Mouse (Mus musculus) embryonic facial prominence, embryonic 12.5 days (tissue): Measurements from ENCODE around the gene Gm17622. TPM values are rescaled to one million over a fixed set of nuclear protein-coding genes. Genes with fewer than 3 reads are reported as not detected.

ENCODE experiments used
- ATAC-seq: fragments of 200-750 bp; cut with Nextera tagmentation; 2 replicates; pipeline ENCODE4 v1.8.0; 2017; ENCODE audit not compliant: insufficient number of reproducible peaks, insufficient read depth, low FRiP score, low TSS enrichment
- H3K27ac ChIP-seq: fragments of 300-500 bp; sonication (generic); 2 replicates; pipeline ENCODE4 v1.5.1; 2016; ENCODE audit warnings: mild to moderate bottlenecking
- H3K27me3 ChIP-seq: fragments of 300-500 bp; sonication (generic); 2 replicates; pipeline ENCODE4 v1.6.1; 2016; ENCODE audit warnings: mild to moderate bottlenecking, moderate library complexity
- H3K36me3 ChIP-seq: fragments of 300-500 bp; sonication (generic); 2 replicates; pipeline ENCODE4 v1.6.1; 2016; ENCODE audit warnings: mild to moderate bottlenecking
- H3K4me1 ChIP-seq: fragments of 300-500 bp; sonication (generic); 2 replicates; pipeline ENCODE4 v1.6.1; 2016
- H3K4me2 ChIP-seq: fragments of 300-500 bp; sonication (generic); replicated peaks from 2 replicates; pipeline ENCODE4 v1.6.1; 2016; ENCODE audit warnings: mild to moderate bottlenecking, moderate library complexity
- H3K4me3 ChIP-seq: fragments of 300-500 bp; sonication (generic); 2 replicates; pipeline ENCODE4 v1.5.1; 2016; ENCODE audit warnings: mild to moderate bottlenecking
- H3K9ac ChIP-seq: fragments of 300-500 bp; sonication (generic); 2 replicates; pipeline ENCODE4 v1.6.1; 2016; ENCODE audit warnings: mild to moderate bottlenecking, moderate library complexity
- H3K9me3 ChIP-seq: fragments of 300-500 bp; sonication (generic); 2 replicates; pipeline ENCODE4 v1.6.1; 2016; ENCODE audit warnings: mild to moderate bottlenecking, moderate library complexity
- WGBS: fragments of 180-500 bp; shearing (Covaris S2); methylation state at CpG from one replicate; pipeline ENCODE4 v1.1.7; 2016; 5-methylcytosine and 5-hydroxymethylcytosine counted together
- polyA plus RNA-seq: library from polyadenylated mRNA; unstranded; fragments of >200 nt; fragmentation: Nextera tagmentation; extraction: Ambion mirVana; gene quantifications from 2 replicates; pipeline ENCODE4 v1.2.1, GENCODE M21; 2016

Gene Gm17622
- polyA plus RNA-seq, 1 experiment from 2014 or later, result not detected

- Histone ChIP-seq H3K36me3 (no peaks in the 10 kb centered on the region), H3K4me3 (no peak overlapping the region), H3K9me3 (no peaks in the 10 kb centered on the region), H3K27ac (no peak overlapping the region), H3K27me3 (peaks cover 3% of the 10 kb centered on the region; the same call in 1 of the 2 replicates), H3K4me1 (no peaks in the 10 kb centered on the region), H3K9ac (no peak overlapping the region), H3K4me2 (no peak overlapping the region)
- 85% methylated on average over 6 of the region's 6 CpGs for WGBS
- ATAC-seq, result no peak
Observed at GRCm38 (mm10) chr13:96470556-96470955, 20.0 kb upstream of the Gm17622 start.

- 89% methylated on average over 14 of the region's 14 CpGs for WGBS
- Histone ChIP-seq H3K4me3 (no peak within 1 kb of the TSS), H3K9me3 (no peaks in the 10 kb centered on the region), H3K27me3 (peaks cover 3% of the 10 kb centered on the region; the same call in 1 of the 2 replicates), H3K4me1 (no peaks in the 10 kb centered on the region), H3K9ac (no peak within 1 kb of the TSS), H3K27ac (no peak within 1 kb of the TSS), H3K36me3 (no peaks in the 10 kb centered on the region), H3K4me2 (no peak within 1 kb of the TSS)
- no peak for ATAC-seq
Observed at GRCm38 (mm10) chr13:96470957-96471356, 19.6 kb upstream of the Gm17622 start, which contains the start of gene Ankdd1b. Ankdd1b (minus strand) TSS chr13:96471198.

- WGBS, result 89% methylated on average over 4 of the region's 4 CpGs
- no peak for ATAC-seq
Observed at GRCm38 (mm10) chr13:96477226-96477625, 13.3 kb upstream of the Gm17622 start.

GRCm38 (mm10) chr13:96478991-96479390 lies 11.5 kb upstream of the Gm17622 start:
- Histone ChIP-seq H3K27ac (no peak overlapping the region), H3K4me3 (no peak overlapping the region), H3K36me3 (peaks cover 6% of the 10 kb centered on the region; the same call in 1 of the 2 replicates), H3K4me1 (no peaks in the 10 kb centered on the region), H3K27me3 (no peaks in the 10 kb centered on the region), H3K4me2 (no peak overlapping the region), H3K9me3 (no peaks in the 10 kb centered on the region), H3K9ac (no peak overlapping the region)
- ATAC-seq, result no peak
- 96% methylated on average over 1 of the region's 1 CpGs for WGBS

More at GRCm38 (mm10) chr13:96477226-96477625, 13.3 kb upstream of the Gm17622 start:
- Histone ChIP-seq H3K27ac (no peak overlapping the region), H3K4me3 (no peak overlapping the region), H3K27me3 (no peaks in the 10 kb centered on the region), H3K9ac (no peak overlapping the region), H3K36me3 (no peaks in the 10 kb centered on the region), H3K4me2 (no peak overlapping the region), H3K4me1 (no peaks in the 10 kb centered on the region), H3K9me3 (no peaks in the 10 kb centered on the region)

- Histone ChIP-seq H3K4me2 (no peak overlapping the region), H3K27ac (no peak overlapping the region), H3K36me3 (peaks cover 31% of the 10 kb centered on the region), H3K9ac (no peak overlapping the region), H3K27me3 (no peaks in the 10 kb centered on the region), H3K9me3 (no peaks in the 10 kb centered on the region), H3K4me3 (no peak overlapping the region), H3K4me1 (no peaks in the 10 kb centered on the region)
- 91% methylated on average over 6 of the region's 6 CpGs for WGBS
- no peak for ATAC-seq
Observed at GRCm38 (mm10) chr13:96487230-96487629, 3.3 kb upstream of the Gm17622 start.

GRCm38 (mm10) chr13:96487968-96488367 lies 2.6 kb upstream of the Gm17622 start:
- 92% methylated on average over 6 of the region's 6 CpGs for WGBS
- Histone ChIP-seq H3K27ac (no peak overlapping the region), H3K9ac (no peak overlapping the region), H3K9me3 (no peaks in the 10 kb centered on the region), H3K4me2 (no peak overlapping the region), H3K27me3 (no peaks in the 10 kb centered on the region), H3K4me3 (no peak overlapping the region), H3K36me3 (peaks cover 31% of the 10 kb centered on the region), H3K4me1 (no peaks in the 10 kb centered on the region)
- no peak for ATAC-seq

GRCm38 (mm10) chr13:96496630-96497029 lies 6.1 kb downstream of the Gm17622 start:
- Histone ChIP-seq H3K9ac (no peak overlapping the region), H3K9me3 (no peaks in the 10 kb centered on the region), H3K4me2 (no peak overlapping the region), H3K27ac (no peak overlapping the region), H3K27me3 (no peaks in the 10 kb centered on the region), H3K36me3 (0 out of 2 replicates have a peak, but pooled peaks cover 6% of the 10 kb centered on the region), H3K4me1 (no peaks in the 10 kb centered on the region), H3K4me3 (no peak overlapping the region)
- WGBS, result 87% methylated on average over 8 of the region's 8 CpGs
- no peak for ATAC-seq

- Histone ChIP-seq H3K27me3 (no peaks in the 10 kb centered on the region), H3K4me3 (no peak overlapping the region), H3K9me3 (no peaks in the 10 kb centered on the region), H3K9ac (no peak overlapping the region), H3K36me3 (0 out of 2 replicates have a peak, but pooled peaks cover 6% of the 10 kb centered on the region), H3K27ac (no peak overlapping the region), H3K4me1 (no peaks in the 10 kb centered on the region), H3K4me2 (no peak overlapping the region)
- WGBS, result 82% methylated on average over 2 of the region's 2 CpGs
- no peak for ATAC-seq
Observed at GRCm38 (mm10) chr13:96499891-96500290, 9.4 kb downstream of the Gm17622 start.

GRCm38 (mm10) chr13:96505661-96506060 lies 15.1 kb downstream of the Gm17622 start:
- H3K4me3 ChIP-seq, result no peak overlapping the region
- ATAC-seq, result no peak
- H3K27me3 ChIP-seq, result no peaks in the 10 kb centered on the region
- H3K36me3 ChIP-seq, result 0 out of 2 replicates have a peak, but pooled peaks cover 3% of the 10 kb centered on the region
- 79% methylated on average over 4 of the region's 4 CpGs for WGBS
- no peak overlapping the region for H3K27ac ChIP-seq
- H3K9me3 ChIP-seq, result no peaks in the 10 kb centered on the region
- no peak overlapping the region for H3K4me2 ChIP-seq
- no peak overlapping the region for H3K9ac ChIP-seq
- no peaks in the 10 kb centered on the region for H3K4me1 ChIP-seq

GRCm38 (mm10) chr13:96506313-96506712 lies 15.8 kb downstream of the Gm17622 start:
- H3K4me3 ChIP-seq, result no peak overlapping the region
- no peak overlapping the region for H3K9ac ChIP-seq
- ATAC-seq, result no peak
- H3K4me2 ChIP-seq, result no peak overlapping the region
- 82% methylated on average over 6 of the region's 6 CpGs for WGBS
- H3K4me1 ChIP-seq, result no peaks in the 10 kb centered on the region
- no peaks in the 10 kb centered on the region for H3K36me3 ChIP-seq
- H3K9me3 ChIP-seq, result no peaks in the 10 kb centered on the region
- H3K27ac ChIP-seq, result no peak overlapping the region
- no peaks in the 10 kb centered on the region for H3K27me3 ChIP-seq

GRCm38 (mm10) chr13:96507541-96507940 lies 17.0 kb downstream of the Gm17622 start:
- Histone ChIP-seq H3K4me1 (no peaks in the 10 kb centered on the region), H3K36me3 (no peaks in the 10 kb centered on the region), H3K9me3 (no peaks in the 10 kb centered on the region), H3K4me2 (no peak overlapping the region), H3K9ac (no peak overlapping the region), H3K4me3 (no peak overlapping the region), H3K27me3 (no peaks in the 10 kb centered on the region), H3K27ac (no peak overlapping the region)
- no peak for ATAC-seq
- WGBS, result 90% methylated on average over 4 of the region's 4 CpGs

GRCm38 (mm10) chr13:96510635-96511034 lies 20.1 kb downstream of the Gm17622 start:
- H3K36me3 ChIP-seq, result no peaks in the 10 kb centered on the region
- H3K27me3 ChIP-seq, result no peaks in the 10 kb centered on the region
- no peak overlapping the region for H3K4me2 ChIP-seq
- H3K27ac ChIP-seq, result no peak overlapping the region
- H3K9me3 ChIP-seq, result no peaks in the 10 kb centered on the region
- no peak for ATAC-seq
- 87% methylated on average over 13 of the region's 13 CpGs for WGBS
- H3K4me3 ChIP-seq, result no peak overlapping the region
- no peak overlapping the region for H3K9ac ChIP-seq
- H3K4me1 ChIP-seq, result no peaks in the 10 kb centered on the region

GRCm38 (mm10) chr13:96511262-96511661 lies 20.7 kb downstream of the Gm17622 start:
- Histone ChIP-seq H3K4me1 (no peaks in the 10 kb centered on the region), H3K9ac (no peak overlapping the region), H3K9me3 (no peaks in the 10 kb centered on the region), H3K36me3 (no peaks in the 10 kb centered on the region), H3K27ac (no peak overlapping the region), H3K27me3 (no peaks in the 10 kb centered on the region), H3K4me2 (no peak overlapping the region), H3K4me3 (no peak overlapping the region)
- no peak for ATAC-seq
- 71% methylated on average over 1 of the region's 1 CpGs for WGBS
